Mouse (Mus musculus) forebrain, embryonic 11.5 days (tissue): Measurements from ENCODE around the gene AC170998.1. TPM values are rescaled to one million over a fixed set of nuclear protein-coding genes. Genes with fewer than 3 reads are reported as not detected.

Experiments used
- ATAC-seq: fragments of 200-750 bp; cut with Nextera tagmentation; replicated peaks from 2 replicates; pipeline ENCODE4 v1.8.0; 2017; ENCODE audit warnings: moderate TSS enrichment; ENCODE audit not compliant: low FRiP score
- DNase-seq: peaks from one replicate; pipeline ENCODE4 v3.0.0-alpha.2; 2017; ENCODE audit warnings: low spot score
- H3K27ac ChIP-seq: fragments of 300-500 bp; sonication (generic); 2 replicates; pipeline ENCODE4 v1.5.1; 2014; ENCODE audit warnings: low read depth, low read length
- H3K27me3 ChIP-seq: fragments of 300-500 bp; sonication (generic); 2 replicates; pipeline ENCODE4 v1.6.1; 2014; ENCODE audit warnings: mild to moderate bottlenecking, low read length, mixed read lengths; ENCODE audit not compliant: control insufficient read depth, insufficient read depth
- H3K36me3 ChIP-seq: fragments of 300-500 bp; sonication (generic); 2 replicates; pipeline ENCODE4 v1.6.1; 2014; ENCODE audit warnings: mild to moderate bottlenecking, low read length, moderate library complexity, mixed read lengths; ENCODE audit not compliant: control insufficient read depth, insufficient read depth
- H3K4me1 ChIP-seq: fragments of 300-500 bp; sonication (generic); replicated peaks from 2 replicates; pipeline ENCODE4 v1.6.1; 2014; ENCODE audit warnings: low read length, mixed read lengths; ENCODE audit not compliant: control insufficient read depth, insufficient read depth
- H3K4me2 ChIP-seq: fragments of 300-500 bp; sonication (generic); 2 replicates; pipeline ENCODE4 v1.6.1; 2014; ENCODE audit warnings: low read depth, mild to moderate bottlenecking, low read length, moderate library complexity, mixed read lengths; ENCODE audit not compliant: severe bottlenecking
- H3K4me3 ChIP-seq: fragments of 300-500 bp; sonication (generic); 2 replicates; pipeline ENCODE4 v1.5.1; 2014; ENCODE audit warnings: low read depth, low read length
- H3K9ac ChIP-seq: fragments of 300-500 bp; sonication (generic); 2 replicates; pipeline ENCODE4 v1.6.1; 2014; ENCODE audit warnings: low read length
- H3K9me3 ChIP-seq: fragments of 300-500 bp; sonication (generic); 2 replicates; pipeline ENCODE4 v1.6.1; 2016; ENCODE audit warnings: low read length, mixed read lengths; ENCODE audit not compliant: control insufficient read depth
- WGBS: fragments of 180-500 bp; shearing (Covaris S2); extraction: QIAGEN DNeasy Blood & Tissue Kit; methylation state at CpG from one replicate; pipeline ENCODE4 v1.1.7; 2014; 5-methylcytosine and 5-hydroxymethylcytosine counted together
- polyA plus RNA-seq: library from polyadenylated mRNA; unstranded; fragments of >200 nt; fragmentation: Nextera tagmentation; extraction: Ambion mirVana; gene quantifications from 2 replicates; pipeline ENCODE4 v1.2.1, GENCODE M21; 2014

Gene AC170998.1
- polyA plus RNA-seq, 1 experiment from 2014 or later, result 3.0 TPM

DNA sequence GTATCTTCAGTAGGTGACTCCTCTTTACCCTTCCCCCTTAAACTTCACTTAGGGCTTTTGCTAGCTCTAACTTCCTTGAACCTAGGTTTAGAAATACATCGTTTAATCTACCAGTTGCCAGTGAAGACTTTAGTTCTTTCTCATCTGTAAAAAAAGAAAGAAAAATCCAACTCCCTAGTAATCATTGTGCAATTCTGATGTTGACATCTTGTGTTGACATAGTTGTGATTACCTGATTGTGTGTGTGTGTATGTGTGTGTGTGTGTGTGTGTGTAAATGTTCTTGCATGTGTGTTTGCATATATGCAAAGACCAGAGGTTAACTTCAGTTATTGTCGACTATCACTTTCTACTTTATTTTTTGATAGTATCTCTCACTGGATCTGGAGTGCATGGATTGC, 27.2 kb upstream of the AC170998.1 start:
- Histone ChIP-seq H3K9ac (no peak overlapping the region), H3K4me1 (peaks cover 9% of the 10 kb centered on the region), H3K27me3 (no peaks in the 10 kb centered on the region), H3K36me3 (no peaks in the 10 kb centered on the region), H3K4me2 (no peak overlapping the region), H3K4me3 (no peak overlapping the region), H3K27ac (no peak overlapping the region), H3K9me3 (no peaks in the 10 kb centered on the region)
- no peak for DNase-seq
- WGBS, result 90% methylated on average over 2 of the region's 2 CpGs
- ATAC-seq, result no peak

DNA sequence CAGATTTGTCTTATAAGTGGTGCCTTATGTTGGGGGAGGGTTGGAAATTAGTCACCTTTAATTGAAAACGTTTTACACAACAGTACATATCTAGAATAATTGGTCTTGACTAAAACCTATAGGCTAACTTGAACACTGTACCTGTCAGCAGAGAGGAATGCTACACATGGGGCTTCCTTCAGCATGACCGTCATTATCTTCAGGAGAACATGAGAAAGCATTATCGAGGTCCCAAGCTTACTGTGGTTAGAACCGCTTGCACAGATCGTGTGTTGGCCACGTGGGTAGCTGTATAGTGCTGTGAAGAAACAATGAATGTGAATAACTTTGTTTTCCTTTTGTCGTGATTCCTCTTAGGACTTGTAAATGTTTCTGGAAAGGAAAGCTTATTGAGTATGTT, 26.1 kb upstream of the AC170998.1 start:
- Histone ChIP-seq H3K4me1 (peaks cover 9% of the 10 kb centered on the region), H3K27me3 (no peaks in the 10 kb centered on the region), H3K4me2 (no peak overlapping the region), H3K4me3 (no peak overlapping the region), H3K36me3 (no peaks in the 10 kb centered on the region), H3K9ac (no peak overlapping the region), H3K9me3 (no peaks in the 10 kb centered on the region), H3K27ac (no peak overlapping the region)
- DNase-seq (no peak), ATAC-seq (no peak)
- WGBS, result 91% methylated on average over 7 of the region's 7 CpGs

DNA sequence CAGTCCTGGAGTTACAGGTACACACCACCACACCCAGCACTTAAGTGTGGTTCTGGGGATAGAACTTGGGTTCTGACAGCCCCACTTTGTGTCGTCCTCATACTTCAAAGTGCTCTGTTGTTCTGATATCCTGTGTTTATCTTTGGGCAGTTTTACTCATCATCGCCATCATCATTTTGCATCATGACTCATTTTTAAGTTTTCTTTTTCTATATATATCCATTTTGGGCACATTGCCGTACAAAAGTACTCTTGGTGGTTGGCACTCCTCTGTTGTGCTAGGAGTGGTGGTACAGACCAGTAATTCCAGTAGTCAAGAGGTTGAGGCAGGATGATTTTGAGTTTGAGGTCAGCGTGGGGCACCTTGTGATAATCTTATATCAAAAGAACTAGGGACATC, 24.7 kb upstream of the AC170998.1 start:
- Histone ChIP-seq H3K27me3 (no peaks in the 10 kb centered on the region), H3K4me1 (peaks cover 9% of the 10 kb centered on the region), H3K36me3 (no peaks in the 10 kb centered on the region), H3K9ac (no peak overlapping the region), H3K27ac (no peak overlapping the region), H3K4me2 (no peak overlapping the region), H3K9me3 (no peaks in the 10 kb centered on the region), H3K4me3 (no peak overlapping the region)
- 93% methylated on average over 4 of the region's 4 CpGs for WGBS
- DNase-seq (no peak), ATAC-seq (no peak)

DNA sequence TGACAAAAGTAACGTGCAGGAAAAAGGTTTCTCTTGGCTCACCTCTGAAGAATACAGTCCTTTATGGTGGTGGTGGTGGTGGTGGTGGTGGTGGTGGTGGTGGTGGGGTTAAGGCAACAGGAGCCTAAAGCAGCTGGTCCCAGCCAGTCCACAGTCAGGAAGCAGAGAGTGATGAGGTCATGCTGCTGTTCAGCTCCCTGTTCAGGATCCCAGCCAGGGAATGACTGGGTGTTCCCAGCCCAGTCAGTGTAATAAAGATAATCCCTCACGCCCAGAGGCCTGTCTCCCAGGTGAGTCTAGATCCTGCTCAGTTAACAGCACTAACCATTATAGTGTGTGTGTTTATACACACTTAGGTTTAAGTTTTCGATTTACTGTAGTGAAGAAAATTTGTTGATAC, 24.1 kb upstream of the AC170998.1 start:
- no peak for DNase-seq

DNA sequence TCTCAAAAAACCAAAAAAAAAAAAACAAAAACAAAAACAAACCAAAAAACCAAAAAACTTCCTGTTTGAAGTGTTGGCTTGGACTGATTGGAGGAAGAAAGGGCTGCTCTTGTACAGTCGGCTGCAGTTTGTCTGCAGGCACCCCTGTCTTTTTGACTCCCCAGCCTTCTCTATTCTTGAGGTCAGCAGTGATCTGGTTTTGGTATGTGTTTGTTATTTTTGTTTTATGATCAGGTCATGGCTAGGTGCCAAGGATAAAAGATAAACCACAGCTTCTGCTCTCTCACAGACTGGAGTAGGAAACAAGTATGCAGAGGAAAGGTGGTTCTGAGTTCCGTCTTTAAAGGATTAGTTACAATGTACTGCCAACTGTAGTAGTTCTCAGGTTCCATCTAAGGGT, 23.2 kb upstream of the AC170998.1 start:
- no peaks in the 10 kb centered on the region for H3K36me3 ChIP-seq
- no peak for DNase-seq
- no peak overlapping the region for H3K4me2 ChIP-seq
- no peaks in the 10 kb centered on the region for H3K9me3 ChIP-seq
- no peak overlapping the region for H3K27ac ChIP-seq
- H3K4me3 ChIP-seq, result no peak overlapping the region
- peaks cover 7% of the 10 kb centered on the region for H3K4me1 ChIP-seq
- H3K27me3 ChIP-seq, result no peaks in the 10 kb centered on the region
- whole genome bisulfite sequencing, result 77% methylated on average over 2 of the region's 2 CpGs
- ATAC-seq, result no peak
- no peak overlapping the region for H3K9ac ChIP-seq

More for the DNA sequence above, 24.1 kb upstream of the AC170998.1 start:
- H3K4me1 ChIP-seq, result peaks cover 9% of the 10 kb centered on the region
- no peak for ATAC-seq
- no peaks in the 10 kb centered on the region for H3K9me3 ChIP-seq
- H3K4me2 ChIP-seq, result no peak overlapping the region
- H3K9ac ChIP-seq, result no peak overlapping the region
- H3K27me3 ChIP-seq, result no peaks in the 10 kb centered on the region
- no peaks in the 10 kb centered on the region for H3K36me3 ChIP-seq
- H3K27ac ChIP-seq, result no peak overlapping the region
- whole genome bisulfite sequencing, result 88% methylated on average over 3 of the region's 3 CpGs
- no peak overlapping the region for H3K4me3 ChIP-seq

DNA sequence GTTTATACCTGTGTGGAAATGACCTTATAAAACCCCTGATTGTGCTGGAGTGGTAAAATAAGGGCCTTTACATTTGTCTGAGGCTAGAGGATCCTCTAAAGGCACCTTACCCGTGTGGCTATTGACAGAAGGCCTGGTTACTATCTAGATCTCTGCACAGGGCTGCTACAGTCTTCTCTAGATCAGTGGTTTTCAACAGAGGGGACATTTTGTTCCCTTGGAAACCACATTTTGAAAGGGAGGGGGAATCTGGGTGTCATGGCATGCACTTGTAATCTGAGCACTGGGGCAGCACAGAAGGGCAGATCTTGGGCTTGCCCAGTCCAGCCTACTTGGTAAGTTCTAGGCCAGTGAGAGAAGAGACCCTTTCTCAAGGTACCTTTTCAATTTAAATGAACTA, 19.2 kb upstream of the AC170998.1 start:
- no peak overlapping the region for H3K4me3 ChIP-seq
- no peak overlapping the region for H3K27ac ChIP-seq
- DNase-seq, result no peak
- no peak overlapping the region for H3K4me2 ChIP-seq
- 69% methylated on average over 1 of the region's 1 CpGs for WGBS
- no peaks in the 10 kb centered on the region for H3K36me3 ChIP-seq
- H3K9ac ChIP-seq, result no peak overlapping the region
- H3K27me3 ChIP-seq, result no peaks in the 10 kb centered on the region
- ATAC-seq, result no peak
- no peaks in the 10 kb centered on the region for H3K9me3 ChIP-seq
- H3K4me1 ChIP-seq, result no peaks in the 10 kb centered on the region

DNA sequence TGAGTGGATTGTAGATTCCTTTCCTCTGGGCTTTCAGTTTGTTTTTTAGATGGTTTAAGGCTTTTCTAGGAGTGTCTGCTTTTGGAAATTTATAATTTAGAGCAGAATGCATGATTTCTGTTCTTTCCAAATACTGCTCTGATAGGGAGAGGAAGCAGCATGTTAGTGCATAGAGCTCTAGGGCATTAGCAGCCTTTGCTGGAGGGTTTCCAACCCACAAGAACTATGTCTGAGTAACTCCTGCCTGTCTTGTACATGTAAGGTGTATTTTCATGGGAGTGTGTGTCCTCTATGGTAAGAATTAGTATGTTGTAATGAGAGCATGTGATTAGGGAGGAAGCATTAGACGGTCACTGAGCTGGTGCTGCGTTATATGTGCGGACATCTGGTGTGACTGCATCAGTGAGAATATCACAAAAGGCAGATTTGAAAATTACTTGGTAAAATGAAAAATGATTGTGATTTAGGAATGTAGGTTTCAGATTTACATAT, 18.7 kb upstream of the AC170998.1 start:
- no peak for ATAC-seq
- WGBS, result 94% methylated on average over 3 of the region's 3 CpGs
- DNase-seq, result no peak

DNA sequence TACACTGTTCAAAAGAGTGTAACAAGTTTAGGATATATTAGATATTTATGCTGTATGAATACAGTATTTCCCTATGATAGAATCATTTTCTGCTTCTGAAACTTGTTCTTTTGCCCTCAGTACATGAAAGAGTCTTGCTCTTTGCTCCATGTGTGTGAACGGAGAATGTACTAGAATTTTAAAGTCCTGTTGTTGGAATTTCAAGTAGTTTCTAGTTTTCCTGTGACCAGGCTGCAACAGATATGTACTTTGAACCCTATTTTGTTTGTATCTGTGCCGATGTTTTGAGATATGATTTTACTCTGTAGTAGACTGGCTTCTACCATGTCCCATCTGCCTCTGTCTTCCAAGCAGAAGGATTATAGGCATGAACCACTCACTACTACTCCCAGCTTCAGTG, 18.1 kb upstream of the AC170998.1 start:
- H3K9me3 ChIP-seq, result no peaks in the 10 kb centered on the region
- H3K27ac ChIP-seq, result no peak overlapping the region
- H3K4me2 ChIP-seq, result no peak overlapping the region
- no peak overlapping the region for H3K9ac ChIP-seq
- ATAC-seq, result no peak
- H3K4me3 ChIP-seq, result no peak overlapping the region
- H3K36me3 ChIP-seq, result no peaks in the 10 kb centered on the region
- DNase-seq, result no peak
- H3K4me1 ChIP-seq, result no peaks in the 10 kb centered on the region
- WGBS, result 95% methylated on average over 2 of the region's 2 CpGs
- H3K27me3 ChIP-seq, result no peaks in the 10 kb centered on the region

More for the DNA sequence above, 18.7 kb upstream of the AC170998.1 start:
- H3K9me3 ChIP-seq, result no peaks in the 10 kb centered on the region
- H3K27me3 ChIP-seq, result no peaks in the 10 kb centered on the region
- H3K9ac ChIP-seq, result no peak overlapping the region
- no peaks in the 10 kb centered on the region for H3K36me3 ChIP-seq
- H3K4me3 ChIP-seq, result no peak overlapping the region
- no peak overlapping the region for H3K27ac ChIP-seq
- H3K4me2 ChIP-seq, result no peak overlapping the region
- no peaks in the 10 kb centered on the region for H3K4me1 ChIP-seq

DNA sequence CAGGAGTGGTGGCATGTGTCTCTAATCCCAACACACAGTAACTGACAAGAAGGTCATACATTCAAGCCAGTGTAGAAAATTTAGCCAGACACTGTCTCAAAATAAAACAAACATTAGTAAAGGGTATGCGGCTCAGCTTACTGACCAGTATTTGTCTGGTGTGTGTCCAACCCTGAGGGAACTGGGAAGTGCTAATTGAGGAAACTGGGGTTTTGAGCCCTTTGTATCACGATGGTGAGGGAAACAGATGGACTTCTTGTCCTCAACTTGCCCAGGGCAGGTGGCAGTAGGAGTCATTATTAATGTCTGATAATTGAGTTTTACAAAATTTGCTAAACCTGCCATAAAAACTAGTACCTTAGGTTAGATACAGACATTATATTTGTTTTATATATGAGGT, 16.9 kb upstream of the AC170998.1 start:
- H3K9me3 ChIP-seq, result no peaks in the 10 kb centered on the region
- no peaks in the 10 kb centered on the region for H3K4me1 ChIP-seq
- H3K9ac ChIP-seq, result no peak overlapping the region
- WGBS, result 63% methylated on average over 2 of the region's 2 CpGs
- H3K36me3 ChIP-seq, result peaks cover under 1% of the 10 kb centered on the region; the same call in 1 of the 2 replicates
- H3K27ac ChIP-seq, result no peak overlapping the region
- H3K27me3 ChIP-seq, result no peaks in the 10 kb centered on the region
- no peak overlapping the region for H3K4me3 ChIP-seq
- no peak for ATAC-seq
- DNase-seq, result no peak
- no peak overlapping the region for H3K4me2 ChIP-seq
